Mouse (Mus musculus): ENCODE data around the gene Zbtb38.

The Zbtb38 gene

DNA sequence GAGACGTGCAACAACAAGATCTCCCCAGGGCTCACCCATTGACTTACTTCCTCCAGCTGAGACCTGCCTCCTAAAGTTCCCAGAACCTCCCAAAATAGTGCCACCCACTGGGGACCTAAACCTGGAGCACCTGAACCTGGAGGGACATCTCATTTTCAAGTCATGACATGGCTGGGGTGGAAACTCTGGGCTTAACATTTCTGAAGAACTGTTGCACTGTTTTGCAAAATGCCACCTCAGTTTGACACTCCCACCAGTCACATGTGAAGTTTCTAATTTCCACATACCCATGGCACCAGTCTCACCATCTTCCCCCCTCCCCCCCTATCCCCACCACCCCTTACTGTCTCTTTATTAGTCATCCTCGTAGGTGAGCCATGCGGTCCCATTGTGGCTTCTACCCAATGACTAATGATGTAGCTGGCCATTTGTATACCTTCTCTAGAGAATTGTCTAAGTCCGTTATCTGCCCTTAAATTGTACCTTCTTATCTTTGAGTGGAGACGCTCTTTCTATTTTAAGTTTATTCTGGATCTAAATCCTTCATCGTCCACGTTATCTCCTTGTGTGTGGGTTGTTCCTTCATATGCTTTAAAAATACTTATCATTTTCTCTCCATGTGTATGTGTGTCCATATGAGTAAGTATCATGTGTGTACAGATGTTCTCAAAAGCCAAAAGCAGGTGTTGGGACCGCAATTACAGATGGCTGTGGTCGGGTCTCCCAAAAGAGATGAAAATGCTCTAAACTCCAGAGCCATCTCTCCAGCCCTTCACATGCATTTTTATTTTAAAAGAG lies 4.2 kb upstream of the Zbtb38 start:
- DNase-seq: no peak

- no peak for DNase-seq
Measured at GRCm38 (mm10) chr9:96755761-96756160, 3.1 kb upstream of the Zbtb38 start.

- DNase-seq: no peak
Measured at GRCm38 (mm10) chr9:96754625-96754969, 2.0 kb upstream of the Zbtb38 start.

GRCm38 (mm10) chr9:96753921-96754624 lies 1.4 kb upstream of the Zbtb38 start:
- no peak for DNase-seq

DNA sequence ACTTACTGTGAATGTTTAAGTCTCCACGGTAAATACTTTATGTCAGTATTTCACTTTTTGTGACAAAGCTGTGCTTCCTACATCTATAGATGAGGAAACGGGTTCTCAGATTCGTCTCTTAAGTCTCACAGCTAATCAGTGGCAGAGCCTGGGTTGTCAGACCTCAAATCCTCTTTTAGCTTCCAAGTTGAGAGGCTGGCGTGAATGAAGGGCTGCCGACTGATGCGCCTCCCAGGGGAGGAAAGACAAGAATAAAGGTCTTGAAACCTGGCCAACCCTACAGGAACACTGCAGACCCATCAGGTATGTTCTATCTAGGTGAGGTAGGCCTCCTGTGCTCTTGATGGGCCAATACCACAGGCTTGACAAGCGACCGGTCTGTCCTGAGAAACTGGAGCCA lies 761 bp upstream of the Zbtb38 start:
- DNase-seq: no peak

DNA sequence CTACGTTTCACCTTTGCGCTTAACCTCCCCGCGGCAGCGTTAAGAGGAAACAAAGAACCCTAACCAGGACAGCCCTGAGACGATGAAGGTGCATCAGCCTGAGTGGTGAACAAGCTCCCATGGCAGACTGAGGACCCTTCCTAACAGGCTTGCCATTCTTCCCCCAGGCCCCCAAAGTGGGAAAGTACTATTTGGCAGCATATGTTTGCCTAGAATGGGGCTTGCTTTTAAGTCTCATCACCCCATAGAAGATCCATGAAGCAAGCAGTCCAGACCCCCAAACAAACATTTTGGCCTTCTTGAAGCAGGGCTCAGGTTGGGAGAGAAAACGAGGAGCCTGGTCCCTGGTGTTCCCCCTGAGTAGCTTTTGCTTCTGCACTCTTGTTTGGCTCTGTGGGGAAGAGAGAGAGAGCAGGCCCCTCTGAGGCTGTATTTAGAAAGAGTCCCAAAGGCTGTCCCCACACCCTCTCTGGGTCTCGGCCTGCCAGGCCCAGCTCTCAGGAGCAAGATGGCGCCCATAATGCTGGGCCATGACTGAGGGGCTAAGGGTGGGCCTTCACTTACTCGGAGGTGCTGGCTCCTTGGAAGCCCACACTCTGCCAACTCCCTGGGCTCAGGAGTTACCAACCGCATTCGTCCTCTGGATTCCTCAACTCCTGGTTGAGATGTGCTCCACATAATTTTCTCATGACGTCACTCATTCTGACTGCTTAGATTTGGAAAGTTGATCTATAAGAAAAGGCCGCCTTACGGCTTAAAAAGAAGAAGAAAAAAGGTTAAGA lies 619 bp downstream of the Zbtb38 start:
- DNase-seq: no peak

GRCm38 (mm10) chr9:96750636-96751035 lies 2.0 kb downstream of the Zbtb38 start:
- DNase-seq: no peak

DNA sequence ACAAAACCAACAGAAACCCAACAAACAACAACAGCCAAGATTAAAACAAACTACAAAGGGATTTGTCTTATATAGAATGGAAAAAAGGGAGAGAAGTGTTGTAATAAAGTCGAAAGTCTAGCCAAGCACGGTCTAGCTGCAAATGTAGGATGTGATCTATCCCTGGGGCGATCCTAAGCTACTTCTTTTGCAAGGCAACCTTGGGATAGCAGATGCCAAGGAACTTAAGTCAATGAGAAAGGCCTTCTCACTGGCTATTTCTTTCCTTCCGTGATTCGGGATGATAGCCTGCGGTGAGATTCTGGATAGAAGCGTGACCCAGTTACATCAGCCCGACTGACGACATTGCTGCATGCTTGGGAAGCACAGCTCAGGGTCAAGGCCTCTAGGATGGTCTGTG lies 6.1 kb downstream of the Zbtb38 start:
- DNase-seq: no peak

DNA sequence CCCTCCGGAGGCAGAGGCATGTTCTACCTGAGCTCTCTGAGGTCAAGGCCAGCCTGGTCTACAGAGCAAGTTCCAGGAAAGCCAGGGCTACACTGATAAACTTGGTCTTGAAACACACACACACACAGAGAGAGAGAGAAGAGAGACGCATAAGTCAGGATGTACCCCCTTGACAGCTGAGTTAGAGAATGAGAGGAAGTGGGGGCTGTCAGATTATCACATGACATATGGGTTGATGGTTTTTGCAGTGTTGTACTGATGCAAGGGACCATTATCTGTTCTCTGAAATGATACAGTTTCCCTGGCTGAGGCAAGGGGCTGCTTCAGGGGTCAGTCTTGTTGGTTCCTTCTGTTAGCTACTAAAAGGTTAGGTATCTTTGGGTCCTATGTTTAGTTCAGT lies 7.7 kb downstream of the Zbtb38 start:
- DNase-seq: no peak

DNA sequence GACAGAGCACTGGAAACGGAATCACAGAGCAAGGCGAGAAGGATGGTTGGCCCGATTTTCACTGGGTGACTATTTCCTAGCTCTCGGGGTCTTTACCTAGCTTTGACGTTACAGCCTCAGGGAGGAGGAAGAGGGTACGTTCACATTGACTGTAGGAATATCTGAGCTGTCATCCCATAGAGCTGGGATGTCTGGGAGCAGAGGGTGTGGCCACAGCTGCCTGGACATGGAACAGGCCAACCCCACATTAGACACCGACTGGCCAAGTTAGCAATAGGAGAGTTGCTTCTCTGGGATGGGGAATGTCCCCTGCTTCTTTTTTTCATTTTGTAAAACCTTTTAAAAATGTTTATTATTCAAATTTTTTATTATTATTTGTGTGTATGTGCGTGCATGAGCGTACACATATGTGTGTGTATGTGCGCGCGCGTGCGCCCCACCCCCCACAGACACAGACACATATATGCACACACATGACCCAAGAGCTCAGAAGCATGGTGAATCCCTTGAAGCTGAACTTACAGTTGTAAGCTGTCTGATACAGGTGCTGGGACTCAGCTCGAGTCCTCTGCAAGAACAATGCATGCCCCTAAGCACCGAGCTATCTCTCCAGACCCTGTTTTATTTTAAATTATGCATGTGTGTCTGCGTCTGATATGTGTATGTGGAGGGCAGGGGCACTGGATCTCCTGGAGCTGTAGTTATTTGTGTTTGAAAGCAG lies 11.1 kb downstream of the Zbtb38 start:
- no peak for DNase-seq

DNA sequence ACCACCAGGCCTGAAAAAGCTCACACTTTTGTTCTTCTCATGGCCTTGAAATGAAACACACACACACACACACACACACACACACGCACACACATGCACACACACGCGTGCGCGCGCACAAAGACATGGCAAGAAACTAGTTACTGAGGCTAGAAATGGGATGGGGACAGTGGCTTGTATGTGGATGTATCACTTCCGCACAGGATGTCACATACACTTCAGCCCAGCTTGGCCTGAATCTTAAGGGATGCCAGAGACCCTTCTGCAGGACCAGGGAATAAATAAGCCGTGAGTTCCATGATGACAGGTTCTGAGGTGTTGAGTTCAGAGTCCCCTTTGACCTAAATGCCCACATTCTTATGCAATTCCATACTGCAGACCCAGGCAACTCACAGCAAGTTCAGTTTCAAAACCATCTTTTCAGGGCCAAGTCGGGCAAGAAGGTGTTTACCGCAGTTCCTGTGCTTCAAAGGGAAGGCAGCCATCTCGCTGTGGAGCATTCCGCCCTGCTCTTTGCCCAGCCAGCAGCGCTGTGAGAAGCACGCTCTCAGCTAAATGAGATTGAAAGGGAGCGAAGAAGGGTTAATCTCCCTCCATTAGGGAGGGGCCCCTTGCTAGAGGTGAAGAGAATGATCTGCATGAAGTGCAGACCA lies 11.8 kb downstream of the Zbtb38 start:
- no peak for DNase-seq

GRCm38 (mm10) chr9:96739808-96740711 lies 12.6 kb downstream of the Zbtb38 start:
- DNase-seq: no peak

- DNase-seq: no peak
Measured at GRCm38 (mm10) chr9:96738563-96739355, 13.9 kb downstream of the Zbtb38 start.

- DNase-seq: no peak
Measured at GRCm38 (mm10) chr9:96735946-96736345, 16.7 kb downstream of the Zbtb38 start.

DNA sequence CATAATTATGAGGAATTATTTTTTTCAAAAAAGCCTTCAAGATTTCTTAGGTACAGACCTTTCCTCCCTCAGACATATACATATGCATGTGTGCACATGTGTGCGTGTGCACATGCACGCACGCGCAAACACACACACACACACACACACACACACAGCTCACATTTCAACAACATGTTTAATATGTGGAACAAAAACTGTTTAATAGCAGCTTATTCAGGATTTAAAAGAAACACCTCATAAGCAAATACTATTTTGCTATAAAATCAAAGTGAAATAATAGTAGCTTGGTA lies 19.3 kb downstream of the Zbtb38 start:
- DNase-seq: no peak

DNA sequence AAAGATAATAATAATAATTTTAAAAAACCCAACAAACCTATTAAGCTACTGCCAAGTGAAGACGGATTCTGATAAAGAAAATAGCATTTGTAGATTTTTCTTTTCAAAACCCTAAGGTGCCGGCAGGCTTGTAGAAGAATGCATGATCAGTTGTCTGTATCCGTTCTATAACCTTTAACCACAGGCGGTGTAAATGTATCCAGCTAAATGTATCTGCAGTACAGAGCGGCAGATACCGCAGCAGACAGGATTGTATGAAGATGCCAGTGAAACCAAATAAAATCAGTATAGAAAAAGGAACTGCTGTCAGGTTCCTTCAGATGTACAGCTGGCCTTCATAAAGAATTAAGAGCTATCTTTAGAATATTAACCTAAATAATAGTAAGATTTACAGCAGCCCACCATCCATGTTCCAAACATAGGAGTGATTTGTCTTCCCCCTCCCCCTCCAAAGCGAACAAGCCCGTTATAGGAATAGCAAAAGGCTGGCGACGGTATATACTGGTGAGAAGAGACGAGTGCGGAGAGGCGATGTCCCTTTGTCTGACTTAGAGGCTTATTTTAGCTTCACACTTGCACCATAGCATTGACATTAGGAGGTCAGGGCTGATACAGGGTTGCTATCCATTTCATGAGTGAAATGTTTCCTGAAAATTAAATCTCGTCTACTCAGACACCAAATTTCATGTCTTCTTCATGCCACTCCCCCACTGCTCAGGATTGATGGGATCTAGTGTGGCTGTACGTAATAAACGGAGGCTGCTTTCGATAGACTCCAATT lies 19.8 kb downstream of the Zbtb38 start:
- DNase-seq: no peak

DNA sequence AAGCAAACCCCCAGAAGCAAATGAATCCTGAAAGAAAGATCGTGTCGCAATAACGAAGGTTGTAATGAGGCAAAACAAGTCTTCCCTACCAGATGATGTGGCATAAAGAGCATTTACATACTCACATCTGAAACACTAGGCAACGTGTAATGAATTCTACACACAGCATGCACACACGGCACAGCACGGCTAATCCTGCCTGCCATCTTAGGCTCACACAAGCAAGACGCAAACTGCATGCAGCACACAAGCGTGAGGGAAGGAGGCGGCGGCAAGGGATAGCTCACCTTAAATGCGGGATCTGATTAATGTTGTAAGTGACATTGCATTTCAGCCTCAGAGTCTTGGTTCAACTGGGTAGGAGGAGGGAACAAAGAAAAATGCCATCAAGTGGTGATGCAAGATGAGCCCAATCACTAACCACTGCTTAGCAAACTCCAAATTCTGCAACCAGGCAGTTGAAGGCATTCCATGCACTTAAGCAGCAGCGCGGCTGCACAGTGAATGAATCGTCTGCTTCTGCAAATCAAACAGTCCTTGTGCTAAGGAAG lies 20.6 kb downstream of the Zbtb38 start:
- no peak for DNase-seq

DNA sequence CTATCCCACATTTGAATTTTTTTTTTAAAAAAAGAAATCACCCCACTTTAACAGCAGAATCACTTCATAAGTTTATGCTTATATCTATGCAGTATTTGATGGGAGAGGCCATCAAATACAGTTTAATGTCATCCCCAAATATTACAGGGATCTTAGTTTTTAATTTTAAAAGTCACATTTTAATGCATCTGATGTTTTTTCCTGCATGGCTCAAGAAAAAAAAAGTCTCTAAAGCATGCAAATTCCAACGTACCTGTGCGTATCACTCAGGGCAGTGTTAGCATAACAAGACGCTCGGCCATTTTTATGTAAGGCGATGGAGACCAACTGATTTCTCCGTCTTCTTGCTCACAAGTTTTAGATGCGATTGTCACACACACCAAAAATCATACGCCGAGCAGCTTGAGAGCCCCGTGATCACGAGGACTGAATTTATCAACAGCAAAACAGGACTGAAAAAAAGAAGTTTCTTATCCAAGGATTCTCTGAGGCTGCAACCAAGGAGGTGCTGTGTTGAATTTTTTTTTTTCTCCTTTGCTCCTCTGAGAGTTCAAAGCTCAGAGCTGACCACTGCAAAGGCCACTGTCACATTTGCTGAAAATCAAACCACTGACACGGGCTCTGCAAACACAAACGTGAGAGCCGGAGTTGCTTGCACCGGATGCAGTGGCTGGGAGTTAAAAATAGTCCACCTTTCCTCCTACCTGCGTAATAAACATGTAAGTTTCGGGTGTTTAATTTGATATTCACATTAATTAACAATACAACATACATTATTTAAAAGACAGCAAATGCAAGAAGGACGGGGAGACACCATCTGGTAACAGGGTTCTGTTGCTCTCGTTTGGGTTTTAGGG lies 21.4 kb downstream of the Zbtb38 start:
- no peak for DNase-seq

GRCm38 (mm10) chr9:96730311-96730625 lies 22.4 kb downstream of the Zbtb38 start:
- DNase-seq: no peak

Measured in kidney, adult 18-20 months (tissue).